Mouse (Mus musculus): Measurements from ENCODE around the gene Klf6.

GRCm38 (mm10) chr13:5868376-5868775 is 7.1 kb downstream of the Klf6 start:
- TF ChIP-seq CTCF (IDR thresholded peaks at IDR 0.05; ENCODE audit: low read depth, low read length) (no peak), POLR2A (IDR thresholded peaks at IDR 0.05; ENCODE audit: insufficient read depth, low read length) (no peak), EP300 (IDR thresholded peaks at IDR 0.05; ENCODE audit: insufficient read depth, low read depth, low read length) (no peak)
